Mouse (Mus musculus): ENCODE measurements around the gene Prss57. TPM values are rescaled to one million over a fixed set of nuclear protein-coding genes. Genes with fewer than 3 reads are reported as not detected.

Gene Prss57
- not detected for polyA plus RNA-seq (2014; fragmentation: Illumina TruSeq; extraction: RNeasy Lipid Tissue Mini Kit (QIAGEN cat#74804); ENCODE audit: low read depth, low replicate concordance)

GRCm38 (mm10) chr10:79790861-79791260, at the start of gene Prss57:
Prss57 (minus strand) TSS chr10:79790961.

GRCm38 (mm10) chr10:79820782-79821181, 30.0 kb upstream of the Prss57 start, which contains the start of gene Misp:
Misp (plus strand) TSS chr10:79820989.

GRCm38 (mm10) chr10:79793051-79793737, 2.4 kb upstream of the Prss57 start, which contains the start of gene Palm:
Palm (plus strand) TSS chr10:79793572.

GRCm38 (mm10) chr10:79777103-79777531, 13.6 kb downstream of the Prss57 start, which contains the start of gene Fstl3:
Fstl3 (plus strand) TSS chr10:79777272.

GRCm38 (mm10) chr10:79766508-79767325, 24.0 kb downstream of the Prss57 start, which contains the start of gene Rnf126:
Rnf126 (minus strand) TSS chr10:79766952.

GRCm38 (mm10) chr10:79754856-79755516, 35.8 kb downstream of the Prss57 start, which contains the start of gene Fgf22:
Fgf22 (plus strand) TSS chr10:79755076.

GRCm38 (mm10) chr10:79745898-79746773, 44.6 kb downstream of the Prss57 start, which contains the start of gene Polrmt:
Polrmt (minus strand) TSS chr10:79746581.

Other genes with a start within 250 kb of the Prss57 start
- 0.15 TPM for gene Mier2, start 235.8 kb downstream of the Prss57 start, polyA plus RNA-seq (2014; fragmentation: Illumina TruSeq; extraction: RNeasy Lipid Tissue Mini Kit (QIAGEN cat#74804); ENCODE audit: low read depth, low replicate concordance)
- 19.5 TPM for gene Theg, start 203.6 kb downstream of the Prss57 start, polyA plus RNA-seq (2014; fragmentation: Illumina TruSeq; extraction: RNeasy Lipid Tissue Mini Kit (QIAGEN cat#74804); ENCODE audit: low read depth, low replicate concordance)
- 0.07 TPM for gene C2cd4c, start 176.9 kb downstream of the Prss57 start, polyA plus RNA-seq (2014; fragmentation: Illumina TruSeq; extraction: RNeasy Lipid Tissue Mini Kit (QIAGEN cat#74804); ENCODE audit: low read depth, low replicate concordance)
- 1.9 TPM for gene Shc2, start 153.0 kb downstream of the Prss57 start, polyA plus RNA-seq (2014; fragmentation: Illumina TruSeq; extraction: RNeasy Lipid Tissue Mini Kit (QIAGEN cat#74804); ENCODE audit: low read depth, low replicate concordance)
- not detected for gene Odf3l2, start 145.2 kb downstream of the Prss57 start, polyA plus RNA-seq (2014; fragmentation: Illumina TruSeq; extraction: RNeasy Lipid Tissue Mini Kit (QIAGEN cat#74804); ENCODE audit: low read depth, low replicate concordance)
- not detected for gene Madcam1, start 126.4 kb downstream of the Prss57 start, polyA plus RNA-seq (2014; fragmentation: Illumina TruSeq; extraction: RNeasy Lipid Tissue Mini Kit (QIAGEN cat#74804); ENCODE audit: low read depth, low replicate concordance)
- gene Tpgs1, start 121.6 kb downstream of the Prss57 start, polyA plus RNA-seq (2014; fragmentation: Illumina TruSeq; extraction: RNeasy Lipid Tissue Mini Kit (QIAGEN cat#74804); ENCODE audit: low read depth, low replicate concordance): not detected
- gene Cdc34, start 108.8 kb downstream of the Prss57 start, polyA plus RNA-seq (2014; fragmentation: Illumina TruSeq; extraction: RNeasy Lipid Tissue Mini Kit (QIAGEN cat#74804); ENCODE audit: low read depth, low replicate concordance): 11.0 TPM
- not detected for gene Gzmm, start 101.9 kb downstream of the Prss57 start, polyA plus RNA-seq (2014; fragmentation: Illumina TruSeq; extraction: RNeasy Lipid Tissue Mini Kit (QIAGEN cat#74804); ENCODE audit: low read depth, low replicate concordance)
- 293 TPM for gene Bsg, start 86.5 kb downstream of the Prss57 start, polyA plus RNA-seq (2014; fragmentation: Illumina TruSeq; extraction: RNeasy Lipid Tissue Mini Kit (QIAGEN cat#74804); ENCODE audit: low read depth, low replicate concordance)
- gene Hcn2, start 74.3 kb downstream of the Prss57 start, polyA plus RNA-seq (2014; fragmentation: Illumina TruSeq; extraction: RNeasy Lipid Tissue Mini Kit (QIAGEN cat#74804); ENCODE audit: low read depth, low replicate concordance): not detected
- 0.70 TPM for gene Polrmt, start 44.4 kb downstream of the Prss57 start, polyA plus RNA-seq (2014; fragmentation: Illumina TruSeq; extraction: RNeasy Lipid Tissue Mini Kit (QIAGEN cat#74804); ENCODE audit: low read depth, low replicate concordance)
- gene Fgf22, start 35.9 kb downstream of the Prss57 start, polyA plus RNA-seq (2014; fragmentation: Illumina TruSeq; extraction: RNeasy Lipid Tissue Mini Kit (QIAGEN cat#74804); ENCODE audit: low read depth, low replicate concordance): not detected
- 6.6 TPM for gene Rnf126, start 24.0 kb downstream of the Prss57 start, polyA plus RNA-seq (2014; fragmentation: Illumina TruSeq; extraction: RNeasy Lipid Tissue Mini Kit (QIAGEN cat#74804); ENCODE audit: low read depth, low replicate concordance)
- gene Fstl3, start 13.7 kb downstream of the Prss57 start, polyA plus RNA-seq (2014; fragmentation: Illumina TruSeq; extraction: RNeasy Lipid Tissue Mini Kit (QIAGEN cat#74804); ENCODE audit: low read depth, low replicate concordance): 3.6 TPM
- gene Palm, start 2.6 kb upstream of the Prss57 start, polyA plus RNA-seq (2014; fragmentation: Illumina TruSeq; extraction: RNeasy Lipid Tissue Mini Kit (QIAGEN cat#74804); ENCODE audit: low read depth, low replicate concordance): 0.38 TPM
- gene Misp, start 30.0 kb upstream of the Prss57 start, polyA plus RNA-seq (2014; fragmentation: Illumina TruSeq; extraction: RNeasy Lipid Tissue Mini Kit (QIAGEN cat#74804); ENCODE audit: low read depth, low replicate concordance): not detected
- 40.2 TPM for gene Ptbp1, start 63.5 kb upstream of the Prss57 start, polyA plus RNA-seq (2014; fragmentation: Illumina TruSeq; extraction: RNeasy Lipid Tissue Mini Kit (QIAGEN cat#74804); ENCODE audit: low read depth, low replicate concordance)
- gene Prtn3, start 83.5 kb upstream of the Prss57 start, polyA plus RNA-seq (2014; fragmentation: Illumina TruSeq; extraction: RNeasy Lipid Tissue Mini Kit (QIAGEN cat#74804); ENCODE audit: low read depth, low replicate concordance): not detected
- not detected for gene Plppr3, start 83.7 kb upstream of the Prss57 start, polyA plus RNA-seq (2014; fragmentation: Illumina TruSeq; extraction: RNeasy Lipid Tissue Mini Kit (QIAGEN cat#74804); ENCODE audit: low read depth, low replicate concordance)
- gene Elane, start 95.3 kb upstream of the Prss57 start, polyA plus RNA-seq (2014; fragmentation: Illumina TruSeq; extraction: RNeasy Lipid Tissue Mini Kit (QIAGEN cat#74804); ENCODE audit: low read depth, low replicate concordance): not detected
- gene Cfd, start 99.9 kb upstream of the Prss57 start, polyA plus RNA-seq (2014; fragmentation: Illumina TruSeq; extraction: RNeasy Lipid Tissue Mini Kit (QIAGEN cat#74804); ENCODE audit: low read depth, low replicate concordance): not detected
- gene Med16, start 118.0 kb upstream of the Prss57 start, polyA plus RNA-seq (2014; fragmentation: Illumina TruSeq; extraction: RNeasy Lipid Tissue Mini Kit (QIAGEN cat#74804); ENCODE audit: low read depth, low replicate concordance): 0.87 TPM
- not detected for gene Gm26602, start 119.9 kb upstream of the Prss57 start, polyA plus RNA-seq (2014; fragmentation: Illumina TruSeq; extraction: RNeasy Lipid Tissue Mini Kit (QIAGEN cat#74804); ENCODE audit: low read depth, low replicate concordance)
- not detected for gene Kiss1r, start 126.0 kb upstream of the Prss57 start, polyA plus RNA-seq (2014; fragmentation: Illumina TruSeq; extraction: RNeasy Lipid Tissue Mini Kit (QIAGEN cat#74804); ENCODE audit: low read depth, low replicate concordance)
- gene R3hdm4, start 130.2 kb upstream of the Prss57 start, polyA plus RNA-seq (2014; fragmentation: Illumina TruSeq; extraction: RNeasy Lipid Tissue Mini Kit (QIAGEN cat#74804); ENCODE audit: low read depth, low replicate concordance): 1.1 TPM
- gene Arid3a, start 136.1 kb upstream of the Prss57 start, polyA plus RNA-seq (2014; fragmentation: Illumina TruSeq; extraction: RNeasy Lipid Tissue Mini Kit (QIAGEN cat#74804); ENCODE audit: low read depth, low replicate concordance): 1.3 TPM
- 2.0 TPM for gene Wdr18, start 169.2 kb upstream of the Prss57 start, polyA plus RNA-seq (2014; fragmentation: Illumina TruSeq; extraction: RNeasy Lipid Tissue Mini Kit (QIAGEN cat#74804); ENCODE audit: low read depth, low replicate concordance)
- gene Grin3b, start 179.8 kb upstream of the Prss57 start, polyA plus RNA-seq (2014; fragmentation: Illumina TruSeq; extraction: RNeasy Lipid Tissue Mini Kit (QIAGEN cat#74804); ENCODE audit: low read depth, low replicate concordance): not detected
- gene Tmem259, start 193.4 kb upstream of the Prss57 start, polyA plus RNA-seq (2014; fragmentation: Illumina TruSeq; extraction: RNeasy Lipid Tissue Mini Kit (QIAGEN cat#74804); ENCODE audit: low read depth, low replicate concordance): 1.0 TPM
- 0.48 TPM for gene Cnn2, start 197.6 kb upstream of the Prss57 start, polyA plus RNA-seq (2014; fragmentation: Illumina TruSeq; extraction: RNeasy Lipid Tissue Mini Kit (QIAGEN cat#74804); ENCODE audit: low read depth, low replicate concordance)
- 0.06 TPM for gene Abca7, start 205.5 kb upstream of the Prss57 start, polyA plus RNA-seq (2014; fragmentation: Illumina TruSeq; extraction: RNeasy Lipid Tissue Mini Kit (QIAGEN cat#74804); ENCODE audit: low read depth, low replicate concordance)
- not detected for gene Arhgap45, start 225.7 kb upstream of the Prss57 start, polyA plus RNA-seq (2014; fragmentation: Illumina TruSeq; extraction: RNeasy Lipid Tissue Mini Kit (QIAGEN cat#74804); ENCODE audit: low read depth, low replicate concordance)
- gene Polr2e, start 248.8 kb upstream of the Prss57 start, polyA plus RNA-seq (2014; fragmentation: Illumina TruSeq; extraction: RNeasy Lipid Tissue Mini Kit (QIAGEN cat#74804); ENCODE audit: low read depth, low replicate concordance): 0.28 TPM

Measured in testis, adult 10 weeks (tissue).